Mouse (Mus musculus) lung, postnatal 25 days (tissue): Measurements from ENCODE around the gene Gm1993.
"Not testable (repeated sequence)": the region's sequence is repeated elsewhere in the genome, so short reads cannot be mapped to it uniquely, and the experiment has no call there.

Source experiments
- DNase-seq: peaks from one replicate; pipeline ENCODE4 v3.0.0; 2022; ENCODE audit warnings: low spot score

Gene Gm1993

GRCm38 (mm10) chrX:25570352-25570751, at the start of gene Gm1993:
Gene Gm1993, minus strand, starts transcription at chrX:25570452.
- DNase-seq = not testable (repeated sequence)
